Mouse (Mus musculus): ENCODE data around the gene Bicd2. TPM values are rescaled to one million over a fixed set of nuclear protein-coding genes. Genes with fewer than 3 reads are reported as not detected.

Gene Bicd2
- total and polyA plus RNA-seq, 2 experiments = 7.6 to 8.7 TPM

DNA sequence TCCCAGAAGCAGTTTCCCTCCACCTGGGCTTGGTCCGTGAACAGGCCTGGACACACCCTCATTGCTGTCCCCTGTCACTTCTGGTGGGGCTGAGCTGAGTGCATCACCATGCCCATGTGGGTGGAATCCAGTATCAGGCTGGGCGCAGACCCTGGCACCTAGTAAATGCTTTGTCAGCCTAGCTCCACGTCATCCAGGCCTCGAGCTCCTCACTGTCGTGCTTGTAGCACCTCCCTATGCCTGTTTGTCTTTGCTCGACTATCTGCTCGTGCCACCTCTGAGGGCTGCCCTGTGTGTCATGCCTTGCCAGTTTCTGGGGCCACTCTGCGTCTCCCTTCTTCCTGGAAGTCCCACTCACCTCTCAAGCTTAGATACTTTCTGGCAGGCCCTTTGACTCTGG lies 3.2 kb downstream of the Bicd2 start:
- no peaks in the 10 kb centered on the region for H3K36me3 ChIP-seq (ENCODE audit: control insufficient read depth, insufficient read depth, low read length)
- H3K27ac ChIP-seq (replicated peaks; ENCODE audit: insufficient read depth, low read depth, low read length) = no peak overlapping the region
- WGBS = 59% methylated on average over 8 of the region's 8 CpGs
- no peak for DNase-seq (ENCODE audit: extremely low read depth, low read depth, low spot score)
- no peak overlapping the region for H3K4me3 ChIP-seq (ENCODE audit: insufficient read depth, low read depth, low read length)
- H3K27me3 ChIP-seq (ENCODE audit: control insufficient read depth, insufficient read depth, low read length) = no peaks in the 10 kb centered on the region
- H3K79me2 ChIP-seq (ENCODE audit: control insufficient read depth, insufficient read depth, low read length) = peaks cover 57% of the 10 kb centered on the region
- TF ChIP-seq CTCF (IDR thresholded peaks at IDR 0.05; ENCODE audit: low read depth, low read length) (no peak), POLR2A (IDR thresholded peaks at IDR 0.05; ENCODE audit: extremely low read depth, insufficient read depth, low read length) (no peak)
- H3K4me1 ChIP-seq (ENCODE audit: control insufficient read depth, insufficient read depth, low read length) = peaks cover 11% of the 10 kb centered on the region
- H3K9ac ChIP-seq (ENCODE audit: low read depth, low read length) = no peak overlapping the region

DNA sequence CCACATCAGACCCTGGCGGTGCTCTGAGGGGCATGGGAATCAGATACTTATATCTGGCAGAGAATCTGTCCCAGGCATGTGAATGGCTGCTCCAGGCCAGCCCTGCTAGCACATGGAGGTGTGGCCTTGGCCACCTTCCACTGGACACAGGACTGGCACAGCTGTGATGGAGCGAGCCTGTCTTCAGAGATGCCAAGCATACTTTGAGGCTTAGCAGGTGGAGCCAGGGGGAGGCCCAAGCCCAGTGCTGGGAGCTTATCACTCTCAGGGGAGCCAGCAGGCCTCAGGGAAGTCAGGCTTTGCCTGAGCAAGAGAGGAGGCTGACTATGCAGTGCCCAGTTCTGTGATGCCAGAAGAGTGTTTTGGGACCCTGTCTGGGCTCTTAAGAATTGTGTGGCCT lies 4.1 kb downstream of the Bicd2 start:
- WGBS = 48% methylated on average over 2 of the region's 2 CpGs
- Histone ChIP-seq H3K9ac (ENCODE audit: low read depth, low read length) (no peak overlapping the region), H3K36me3 (ENCODE audit: control insufficient read depth, insufficient read depth, low read length) (no peaks in the 10 kb centered on the region), H3K4me1 (ENCODE audit: control insufficient read depth, insufficient read depth, low read length) (peaks cover 10% of the 10 kb centered on the region), H3K79me2 (ENCODE audit: control insufficient read depth, insufficient read depth, low read length) (peaks cover 63% of the 10 kb centered on the region), H3K27me3 (ENCODE audit: control insufficient read depth, insufficient read depth, low read length) (no peaks in the 10 kb centered on the region), H3K27ac (replicated peaks; ENCODE audit: insufficient read depth, low read depth, low read length) (no peak overlapping the region), H3K4me3 (ENCODE audit: insufficient read depth, low read depth, low read length) (no peak overlapping the region)
- TF ChIP-seq POLR2A (IDR thresholded peaks at IDR 0.05; ENCODE audit: extremely low read depth, insufficient read depth, low read length) (no peak), CTCF (IDR thresholded peaks at IDR 0.05; ENCODE audit: low read depth, low read length) (no peak)
- DNase-seq (ENCODE audit: extremely low read depth, low read depth, low spot score) = no peak

DNA sequence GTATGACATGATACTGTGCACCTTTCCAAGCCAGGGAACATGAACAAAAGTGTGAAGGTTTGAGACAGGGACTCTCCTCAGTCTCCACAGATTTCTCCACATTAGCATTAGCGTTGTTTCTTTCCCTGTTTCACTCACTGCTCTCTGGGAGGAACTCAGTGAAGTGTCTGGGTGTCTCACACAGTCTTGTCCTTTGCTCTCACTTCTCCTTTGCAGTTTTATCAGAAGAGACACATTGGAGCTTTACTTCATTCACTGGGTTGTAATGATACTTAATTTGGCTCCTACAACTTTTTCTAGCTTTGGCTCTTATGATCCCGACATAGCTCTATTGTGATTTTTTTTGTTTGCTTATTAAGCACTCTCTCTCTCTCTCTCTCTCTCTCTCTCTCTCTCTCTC lies 7.1 kb downstream of the Bicd2 start:
- H3K4me1 ChIP-seq (ENCODE audit: control insufficient read depth, insufficient read depth, low read length) = peaks cover 4% of the 10 kb centered on the region; the same call in 1 of the 2 replicates
- 57% methylated on average over 2 of the region's 2 CpGs for WGBS
- no peak overlapping the region for H3K27ac ChIP-seq (replicated peaks; ENCODE audit: insufficient read depth, low read depth, low read length)
- H3K9ac ChIP-seq (ENCODE audit: low read depth, low read length) = no peak overlapping the region
- TF ChIP-seq CTCF (IDR thresholded peaks at IDR 0.05; ENCODE audit: low read depth, low read length) (no peak), POLR2A (IDR thresholded peaks at IDR 0.05; ENCODE audit: extremely low read depth, insufficient read depth, low read length) (no peak)
- no peak overlapping the region for H3K4me3 ChIP-seq (ENCODE audit: insufficient read depth, low read depth, low read length)
- DNase-seq (ENCODE audit: extremely low read depth, low read depth, low spot score) = no peak
- peaks cover 66% of the 10 kb centered on the region for H3K79me2 ChIP-seq (ENCODE audit: control insufficient read depth, insufficient read depth, low read length)
- H3K27me3 ChIP-seq (ENCODE audit: control insufficient read depth, insufficient read depth, low read length) = no peaks in the 10 kb centered on the region
- H3K36me3 ChIP-seq (ENCODE audit: control insufficient read depth, insufficient read depth, low read length) = no peaks in the 10 kb centered on the region

DNA sequence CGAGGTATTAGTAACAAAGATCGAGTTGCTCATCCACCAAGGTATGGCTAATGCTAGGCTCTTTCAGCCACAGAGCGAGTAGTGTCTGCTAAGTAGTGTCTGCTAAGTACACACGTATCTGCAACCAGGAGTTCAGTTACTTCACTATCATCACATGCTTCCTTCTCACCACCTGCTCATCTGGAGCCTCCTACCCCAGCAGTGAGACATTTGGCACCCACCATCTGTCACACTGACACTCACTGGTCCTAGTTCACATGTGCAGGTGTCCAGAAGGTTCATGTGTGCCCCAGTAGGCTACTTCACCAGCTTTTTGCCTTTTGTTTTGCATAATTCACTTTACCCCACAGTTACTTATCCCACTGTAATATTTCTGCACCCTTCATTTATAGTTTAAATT lies 8.0 kb downstream of the Bicd2 start:
- peaks cover 2% of the 10 kb centered on the region; the same call in 1 of the 2 replicates for H3K4me1 ChIP-seq (ENCODE audit: control insufficient read depth, insufficient read depth, low read length)
- peaks cover 69% of the 10 kb centered on the region for H3K79me2 ChIP-seq (ENCODE audit: control insufficient read depth, insufficient read depth, low read length)
- WGBS = 92% methylated on average over 4 of the region's 4 CpGs

DNA sequence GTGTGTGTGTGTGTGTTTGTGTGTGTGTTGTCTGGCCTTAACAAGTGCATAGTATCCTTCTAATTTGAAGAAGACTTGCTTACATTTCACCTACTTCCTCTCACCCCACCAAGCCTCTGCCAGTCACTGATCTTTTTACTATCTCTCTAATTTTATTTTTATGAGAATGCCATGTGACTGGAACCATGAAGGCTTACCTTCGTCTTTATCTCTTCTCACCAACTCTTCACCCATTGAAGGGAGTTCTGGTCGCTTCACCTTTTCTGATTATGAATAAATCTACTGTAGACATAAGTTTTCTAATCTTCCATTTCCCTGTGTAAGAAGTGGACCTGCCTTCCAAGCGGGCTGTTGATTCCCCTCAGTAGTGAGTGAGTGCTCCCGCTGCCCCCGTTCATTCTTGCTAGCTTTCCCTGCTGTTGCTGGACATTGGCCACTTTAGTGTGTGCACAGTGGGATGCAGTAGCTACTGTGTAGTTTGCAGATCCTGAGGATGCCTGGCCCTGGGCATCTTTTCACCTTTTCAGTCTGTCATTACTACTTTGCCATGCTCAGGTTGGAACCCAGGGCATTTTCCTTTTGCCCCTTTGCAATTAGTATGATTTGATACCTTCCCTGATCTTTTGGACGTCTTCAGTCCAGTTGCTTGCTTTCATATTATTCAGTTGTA lies 8.6 kb downstream of the Bicd2 start:
- Histone ChIP-seq H3K4me1 (ENCODE audit: control insufficient read depth, insufficient read depth, low read length) (peaks cover 1% of the 10 kb centered on the region; the same call in 1 of the 2 replicates), H3K36me3 (ENCODE audit: control insufficient read depth, insufficient read depth, low read length) (no peaks in the 10 kb centered on the region), H3K9ac (ENCODE audit: low read depth, low read length) (no peak overlapping the region)

More for the DNA sequence above, 8.0 kb downstream of the Bicd2 start:
- TF ChIP-seq POLR2A (IDR thresholded peaks at IDR 0.05; ENCODE audit: extremely low read depth, insufficient read depth, low read length) = no peak
- TF ChIP-seq CTCF (IDR thresholded peaks at IDR 0.05; ENCODE audit: low read depth, low read length) = no peak
- Histone ChIP-seq H3K27ac (replicated peaks; ENCODE audit: insufficient read depth, low read depth, low read length) (no peak overlapping the region), H3K27me3 (ENCODE audit: control insufficient read depth, insufficient read depth, low read length) (no peaks in the 10 kb centered on the region), H3K9ac (ENCODE audit: low read depth, low read length) (no peak overlapping the region), H3K36me3 (ENCODE audit: control insufficient read depth, insufficient read depth, low read length) (no peaks in the 10 kb centered on the region), H3K4me3 (ENCODE audit: insufficient read depth, low read depth, low read length) (no peak overlapping the region)
- DNase-seq (ENCODE audit: extremely low read depth, low read depth, low spot score) = no peak

DNA sequence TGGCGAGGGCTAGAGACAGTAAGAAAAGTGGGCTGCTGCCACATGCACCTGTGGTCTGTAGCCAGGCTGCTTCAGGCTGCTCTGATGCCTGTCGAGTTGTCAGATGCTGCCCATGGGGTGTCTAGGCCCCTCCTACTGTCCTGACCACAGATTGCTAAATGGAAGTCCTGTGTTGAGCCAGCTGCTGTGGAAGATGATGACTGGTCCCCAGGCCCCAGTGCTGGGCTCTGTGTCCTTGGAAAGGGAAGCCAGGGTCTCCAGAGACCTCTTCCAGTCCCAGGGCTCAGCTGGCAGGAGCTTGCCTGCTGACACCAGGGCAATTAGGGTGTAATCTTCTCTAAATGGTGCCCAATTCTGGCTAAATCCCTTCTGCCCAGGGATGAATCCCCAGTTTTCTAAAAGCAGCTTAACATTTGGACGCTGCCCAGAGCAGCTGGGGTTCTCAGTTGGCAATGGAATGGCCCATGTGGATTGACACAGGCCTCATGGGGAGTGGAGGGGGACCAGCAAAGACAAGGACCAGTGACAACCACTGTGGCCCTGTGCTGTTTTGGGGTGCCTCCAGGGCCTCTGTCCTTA lies 11.3 kb downstream of the Bicd2 start:
- DNase-seq (ENCODE audit: extremely low read depth, low read depth, low spot score) = no peak
- H3K27me3 ChIP-seq (ENCODE audit: control insufficient read depth, insufficient read depth, low read length) = no peaks in the 10 kb centered on the region
- peaks cover 1% of the 10 kb centered on the region for H3K4me1 ChIP-seq (ENCODE audit: control insufficient read depth, insufficient read depth, low read length)
- 75% methylated on average over 3 of the region's 3 CpGs for WGBS
- H3K4me3 ChIP-seq (ENCODE audit: insufficient read depth, low read depth, low read length) = no peak overlapping the region
- TF ChIP-seq POLR2A (IDR thresholded peaks at IDR 0.05; ENCODE audit: extremely low read depth, insufficient read depth, low read length) (no peak), CTCF (IDR thresholded peaks at IDR 0.05; ENCODE audit: low read depth, low read length) (no peak)
- H3K27ac ChIP-seq (replicated peaks; ENCODE audit: insufficient read depth, low read depth, low read length) = no peak overlapping the region
- no peak overlapping the region for H3K9ac ChIP-seq (ENCODE audit: low read depth, low read length)
- no peaks in the 10 kb centered on the region for H3K36me3 ChIP-seq (ENCODE audit: control insufficient read depth, insufficient read depth, low read length)
- H3K79me2 ChIP-seq (ENCODE audit: control insufficient read depth, insufficient read depth, low read length) = peaks cover 62% of the 10 kb centered on the region; the same call in 1 of the 2 replicates

More for the DNA sequence above, 8.6 kb downstream of the Bicd2 start:
- Histone ChIP-seq H3K4me3 (ENCODE audit: insufficient read depth, low read depth, low read length) (no peak overlapping the region), H3K79me2 (ENCODE audit: control insufficient read depth, insufficient read depth, low read length) (peaks cover 65% of the 10 kb centered on the region), H3K27ac (replicated peaks; ENCODE audit: insufficient read depth, low read depth, low read length) (no peak overlapping the region), H3K27me3 (ENCODE audit: control insufficient read depth, insufficient read depth, low read length) (no peaks in the 10 kb centered on the region)
- 87% methylated on average over 6 of the region's 6 CpGs for WGBS
- no peak for DNase-seq (ENCODE audit: extremely low read depth, low read depth, low spot score)
- TF ChIP-seq CTCF (IDR thresholded peaks at IDR 0.05; ENCODE audit: low read depth, low read length) (no peak), POLR2A (IDR thresholded peaks at IDR 0.05; ENCODE audit: extremely low read depth, insufficient read depth, low read length) (no peak)

Measured in liver, adult 2 months (tissue).